Comparison of ENCODE assay signal across 8 mouse cellular contexts in the genomic region with DNA sequence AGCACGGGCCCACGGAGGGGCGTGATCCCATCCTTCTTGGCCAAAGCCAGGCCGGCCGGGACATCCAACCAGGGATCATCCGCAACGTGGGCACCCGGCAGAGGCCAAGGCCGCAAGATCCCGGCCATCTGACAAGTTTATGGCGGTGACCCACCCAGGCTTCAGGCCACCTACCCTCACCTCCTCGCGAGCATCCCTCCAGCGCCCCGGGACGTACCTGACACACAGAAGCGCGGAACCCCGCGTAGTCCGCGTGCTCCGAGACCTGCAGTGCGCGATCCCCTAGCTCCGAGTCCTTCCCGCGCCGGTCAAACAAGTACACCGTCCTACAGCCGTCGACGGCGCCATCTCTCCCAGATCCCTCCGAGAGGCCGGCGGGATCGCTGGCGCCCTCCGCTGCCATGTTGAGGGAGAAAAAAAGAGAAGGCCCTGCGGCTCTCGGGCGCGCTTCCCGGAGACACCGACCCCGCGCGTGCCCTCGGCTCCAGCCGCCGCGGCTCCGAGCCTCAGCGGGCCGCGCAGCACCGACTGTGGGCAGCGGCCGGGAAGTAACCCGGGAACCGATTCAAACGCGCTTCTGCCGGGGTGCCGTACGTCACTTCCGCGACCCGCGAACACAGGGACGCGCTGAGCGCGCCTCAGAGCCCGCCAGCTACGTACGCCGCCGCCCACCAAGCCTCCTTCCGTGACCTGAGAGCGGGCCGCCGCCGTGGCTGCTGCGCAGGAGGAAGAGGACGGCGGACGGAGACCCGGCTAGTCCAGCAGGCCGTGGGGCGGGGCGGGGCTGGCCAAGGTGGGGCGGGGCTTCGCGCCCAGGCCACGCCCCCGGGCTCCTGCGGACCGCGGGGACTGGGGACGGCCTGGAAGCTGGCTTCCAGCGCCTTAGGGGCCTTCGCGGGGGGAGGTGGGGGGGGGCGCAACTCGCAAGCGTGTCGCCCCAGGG. TPM values are rescaled to one million over a fixed set of nuclear protein-coding genes. Genes with fewer than 3 reads are reported as not detected.
A peak's percentile ranks its signal among the peaks of the same experiment; 100 is the strongest.
DNase-seq lines count a peak whose midpoint lies in the region; ATAC-seq and TF ChIP-seq lines count a peak whose summit lies in the region.

A gene (minus strand): TSS at position 582 of the 943 bp plus-strand sequence.

- no peaks in the 10 kb centered on the region for H3K36me3 ChIP-seq in ES-Bruce4 (ENCODE audit: control insufficient read depth, insufficient read depth, low read length, poor library complexity, severe bottlenecking)
- H3K36me3 ChIP-seq in forebrain, embryonic 12.5 days (replicated peaks), result no peaks in the 10 kb centered on the region
- no peaks in the 10 kb centered on the region for H3K36me3 ChIP-seq in heart, postnatal 0 days (replicated peaks; ENCODE audit: control insufficient read depth, insufficient read depth, low read length)
- H3K36me3 ChIP-seq in liver, embryonic 15.5 days (replicated peaks), result 0 out of 2 replicates have a peak, but pooled peaks cover 3% of the 10 kb centered on the region
- no peaks in the 10 kb centered on the region for H3K36me3 ChIP-seq in neural tube, embryonic 11.5 days (ENCODE audit: control insufficient read depth, insufficient read depth, low read length)
- H3K36me3 ChIP-seq in stomach, embryonic 16.5 days (ENCODE audit: control insufficient read depth, insufficient read depth, low read length), result no peaks in the 10 kb centered on the region

- no peaks in the 10 kb centered on the region for H3K9me3 ChIP-seq in ES-Bruce4 (replicated peaks; ENCODE audit: control insufficient read depth, insufficient read depth, low read length, poor library complexity, severe bottlenecking)
- no peaks in the 10 kb centered on the region for H3K9me3 ChIP-seq in forebrain, embryonic 12.5 days
- H3K9me3 ChIP-seq in heart, postnatal 0 days (replicated peaks; ENCODE audit: control insufficient read depth, low read length), result no peaks in the 10 kb centered on the region
- no peaks in the 10 kb centered on the region for H3K9me3 ChIP-seq in liver, embryonic 15.5 days (replicated peaks)
- H3K9me3 ChIP-seq in neural tube, embryonic 11.5 days (ENCODE audit: control insufficient read depth, low read length), result no peaks in the 10 kb centered on the region
- no peaks in the 10 kb centered on the region for H3K9me3 ChIP-seq in stomach, embryonic 16.5 days (replicated peaks; ENCODE audit: control insufficient read depth, low read length)

- no peak for TF ChIP-seq EP300 in ES-Bruce4 (IDR thresholded peaks at IDR 0.05; ENCODE audit: insufficient read depth, low read depth, low read length)
- TF ChIP-seq EP300 in heart, postnatal 0 days (IDR thresholded peaks at IDR 0.05; ENCODE audit: low read depth), result no peak

- no peak for TF ChIP-seq POLR2A in ES-Bruce4 (IDR thresholded peaks at IDR 0.05; ENCODE audit: insufficient read depth, low read length)

- DNase-seq in c-Kit-positive CD71-positive TER-119-positive erythroid progenitor cells, embryonic 14.5 days (ENCODE audit: low spot score), result peak; percentile 86
- peak; percentile 96 for DNase-seq in heart, postnatal 0 days (ENCODE audit: low spot score)
- peak; percentile 94 to 97 for DNase-seq in kidney, postnatal 4 days
- DNase-seq in neural tube, embryonic 11.5 days (ENCODE audit: low spot score), result peak; percentile 95

- under 1% methylated on average over 96 of the region's 109 CpGs for WGBS in forebrain, embryonic 12.5 days
- 0% methylated on average over 78 of the region's 109 CpGs for WGBS in heart, postnatal 0 days
- WGBS in liver, embryonic 15.5 days (ENCODE audit: insufficient replicate concordance), result under 1% methylated on average over 106 of the region's 109 CpGs
- 0% methylated on average over 75 of the region's 109 CpGs for WGBS in neural tube, embryonic 11.5 days
- under 1% methylated on average over 94 of the region's 109 CpGs for WGBS in stomach, embryonic 16.5 days

- no peaks in the 10 kb centered on the region for H3K27me3 ChIP-seq in ES-Bruce4 (ENCODE audit: control insufficient read depth, insufficient read depth, low read length, poor library complexity, severe bottlenecking)
- H3K27me3 ChIP-seq in forebrain, embryonic 12.5 days, result no peaks in the 10 kb centered on the region
- no peaks in the 10 kb centered on the region for H3K27me3 ChIP-seq in heart, postnatal 0 days (ENCODE audit: control insufficient read depth, insufficient read depth, low read length)
- H3K27me3 ChIP-seq in liver, embryonic 15.5 days, result no peaks in the 10 kb centered on the region
- no peaks in the 10 kb centered on the region for H3K27me3 ChIP-seq in neural tube, embryonic 11.5 days (ENCODE audit: control insufficient read depth, insufficient read depth, low read length)
- H3K27me3 ChIP-seq in stomach, embryonic 16.5 days (ENCODE audit: control insufficient read depth, insufficient read depth, low read length), result no peaks in the 10 kb centered on the region

- no peak within 1 kb of the TSS for H3K27ac ChIP-seq in ES-Bruce4 (ENCODE audit: insufficient read depth, low read length)
- peak within 1 kb of the TSS; percentile 98 for H3K27ac ChIP-seq in forebrain, embryonic 12.5 days
- H3K27ac ChIP-seq in heart, postnatal 0 days (ENCODE audit: low read depth), result peak within 1 kb of the TSS; percentile 96
- peak within 1 kb of the TSS; percentile 96 for H3K27ac ChIP-seq in liver, embryonic 15.5 days (replicated peaks)
- peak within 1 kb of the TSS; percentile 98 for H3K27ac ChIP-seq in neural tube, embryonic 11.5 days (ENCODE audit: low read depth, low read length)
- H3K27ac ChIP-seq in stomach, embryonic 16.5 days (ENCODE audit: low read length), result peak within 1 kb of the TSS; percentile 99

- H3K4me3 ChIP-seq in ES-Bruce4 (ENCODE audit: low read depth, low read length), result peak within 1 kb of the TSS; percentile 92
- peak within 1 kb of the TSS; percentile 90 for H3K4me3 ChIP-seq in forebrain, embryonic 12.5 days (replicated peaks)
- peak within 1 kb of the TSS; percentile 99 for H3K4me3 ChIP-seq in heart, postnatal 0 days (ENCODE audit: low read depth, low read length)
- peak within 1 kb of the TSS; percentile 98 for H3K4me3 ChIP-seq in liver, embryonic 15.5 days (replicated peaks)
- H3K4me3 ChIP-seq in neural tube, embryonic 11.5 days (ENCODE audit: low read depth, low read length), result peak within 1 kb of the TSS; percentile 71
- H3K4me3 ChIP-seq in stomach, embryonic 16.5 days (replicated peaks; ENCODE audit: low read length), result peak within 1 kb of the TSS; percentile 89

- no peak for TF ChIP-seq CTCF in ES-Bruce4 (IDR thresholded peaks at IDR 0.05; ENCODE audit: low read depth, low read length)
- no peak for TF ChIP-seq CTCF in heart, postnatal 0 days (IDR thresholded peaks at IDR 0.05; ENCODE audit: low read depth)

- no peaks in the 10 kb centered on the region for H3K4me1 ChIP-seq in ES-Bruce4 (ENCODE audit: control insufficient read depth, insufficient read depth, low read length)
- peaks cover 13% of the 10 kb centered on the region for H3K4me1 ChIP-seq in forebrain, embryonic 12.5 days
- peaks cover 7% of the 10 kb centered on the region; the same call in 1 of the 2 replicates for H3K4me1 ChIP-seq in heart, postnatal 0 days (ENCODE audit: control insufficient read depth, insufficient read depth)
- peaks cover 47% of the 10 kb centered on the region for H3K4me1 ChIP-seq in liver, embryonic 15.5 days (replicated peaks)
- H3K4me1 ChIP-seq in neural tube, embryonic 11.5 days (ENCODE audit: control insufficient read depth, insufficient read depth, low read length), result peaks cover 5% of the 10 kb centered on the region; the same call in 1 of the 2 replicates
- peaks cover 9% of the 10 kb centered on the region for H3K4me1 ChIP-seq in stomach, embryonic 16.5 days (ENCODE audit: control insufficient read depth, insufficient read depth, low read length)

- peak within 1 kb of the TSS; percentile 89 for H3K9ac ChIP-seq in ES-Bruce4 (ENCODE audit: low read depth, poor library complexity, severe bottlenecking)
- H3K9ac ChIP-seq in forebrain, embryonic 12.5 days, result peak within 1 kb of the TSS; percentile 88
- H3K9ac ChIP-seq in heart, postnatal 0 days (replicated peaks; ENCODE audit: low read depth, low read length), result peak within 1 kb of the TSS; percentile 86
- peak within 1 kb of the TSS; percentile 96 for H3K9ac ChIP-seq in liver, embryonic 15.5 days
- H3K9ac ChIP-seq in neural tube, embryonic 11.5 days (ENCODE audit: low read length), result peak within 1 kb of the TSS; percentile 95
- H3K9ac ChIP-seq in stomach, embryonic 16.5 days (ENCODE audit: low read length), result peak within 1 kb of the TSS; percentile 98

- H3K4me2 ChIP-seq in forebrain, embryonic 12.5 days, result peak within 1 kb of the TSS; percentile 80
- H3K4me2 ChIP-seq in heart, postnatal 0 days (ENCODE audit: low read depth, low read length), result peak within 1 kb of the TSS; percentile 95
- H3K4me2 ChIP-seq in liver, embryonic 15.5 days, result peak within 1 kb of the TSS; percentile 89
- H3K4me2 ChIP-seq in neural tube, embryonic 11.5 days (ENCODE audit: low read depth), result peak within 1 kb of the TSS; percentile 86
- H3K4me2 ChIP-seq in stomach, embryonic 16.5 days (ENCODE audit: low read depth, low read length), result peak within 1 kb of the TSS; percentile 87

- ATAC-seq in forebrain, embryonic 12.5 days (ENCODE audit: low FRiP score), result peak; percentile 95
- peak; percentile 96 for ATAC-seq in heart, postnatal 0 days (ENCODE audit: insufficient read depth, low read depth)
- ATAC-seq in liver, embryonic 15.5 days (ENCODE audit: insufficient read depth), result peak; percentile 96
- ATAC-seq in neural tube, embryonic 11.5 days (ENCODE audit: insufficient read depth, low FRiP score, low TSS enrichment), result peak; percentile 95
- ATAC-seq in stomach, embryonic 16.5 days (ENCODE audit: insufficient read depth, low FRiP score), result peak; percentile 98

RNA-seq across cellular contexts. Expression of the gene that starts here (rescaled TPM):
- polyA plus RNA-seq in ES-Bruce4 (2011; ENCODE audit: insufficient read depth, insufficient read length, low read depth, missing spikeins), result 107 and 113 TPM in 2 replicates
- 82.2 and 89.3 TPM in 2 replicates for polyA plus RNA-seq in forebrain, embryonic 12.5 days (2016; fragmentation: Nextera tagmentation; extraction: Ambion mirVana)
- total RNA-seq in heart, postnatal 0 days (2014; rRNA removed; ENCODE audit: low replicate concordance), result 16.1 and 40.9 TPM in 2 replicates
- 18.6 and 18.7 TPM in 2 replicates for polyA plus RNA-seq in heart, postnatal 0 days (2015; fragmentation: Nextera tagmentation; extraction: Ambion mirVana)
- 28.6 and 30.6 TPM in 2 replicates for polyA plus RNA-seq in liver, embryonic 15.5 days (2015; fragmentation: Nextera tagmentation; extraction: Ambion mirVana)
- 68.9 and 73.7 TPM in 2 replicates for polyA plus RNA-seq in neural tube, embryonic 11.5 days (2014; fragmentation: Nextera tagmentation; extraction: Ambion mirVana)
- polyA plus RNA-seq in stomach, embryonic 16.5 days (2015; fragmentation: Nextera tagmentation; extraction: Ambion mirVana), result 42.8 and 45.4 TPM in 2 replicates
